Mouse (Mus musculus) left cerebral cortex, adult 2 months (tissue): ENCODE measurements around the gene Dchs2. TPM values are rescaled to one million over a fixed set of nuclear protein-coding genes. Genes with fewer than 3 reads are reported as not detected.

Experiments used
- DNase-seq, 2 experiments: peaks; one replicate each; pipeline ENCODE4 v3.0.0; 2021 to 2022; ENCODE audit warnings: low spot score in 2 of 2, mixed read lengths in 1 of 2; ENCODE audit errors: extremely low spot score in 1 of 2
- H3K27ac ChIP-seq: fragments of 200-600 bp; 2 replicates; pipeline ENCODE4 v1.8.1; 2022
- H3K4me3 ChIP-seq: fragments of 200-600 bp; 2 replicates; pipeline ENCODE4 v1.8.1; 2022
- CTCF ChIP-seq: fragments of 200-600 bp; IDR thresholded peaks from 2 replicates; pipeline ENCODE4 v1.8.1; 2022; ENCODE audit warnings: antibody characterized with exemption, mild to moderate bottlenecking, moderate library complexity
- intact Hi-C: fragments of 180-260 bp; cut with DNase I; formaldehyde crosslinking; loops from one replicate; pipeline ENCODE4 v1.15.1; 2025
- total RNA-seq, 2 experiments: library from RNA; stranded (reverse); gene quantifications; 2 replicates each; pipeline ENCODE4 v1.2.3; 2021

Gene Dchs2
- total RNA-seq, 2 experiments from 2014 or later = 2.6 to 4.2 TPM

DNA sequence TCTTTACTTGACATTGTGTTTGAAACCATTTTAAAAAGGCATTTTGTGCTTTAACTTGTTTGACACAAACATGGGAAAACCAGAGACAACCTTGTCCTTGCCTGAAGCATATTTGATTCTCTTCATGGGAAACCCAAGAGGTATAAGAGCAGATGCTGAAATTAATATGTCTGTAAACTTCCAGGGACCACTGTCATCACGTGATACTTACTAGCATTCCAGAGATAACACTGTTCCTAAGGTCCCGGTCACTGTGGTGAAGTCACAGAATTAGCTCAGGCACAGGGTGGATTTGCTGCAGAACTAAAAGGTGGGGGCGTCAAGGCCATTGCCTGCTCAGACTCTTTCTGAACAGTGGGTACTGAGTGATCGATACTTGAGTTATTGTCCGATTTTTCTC lies 148.0 kb downstream of the Dchs2 start:
- Histone ChIP-seq H3K4me3 (no peak overlapping the region), H3K27ac (no peak overlapping the region)
- intact Hi-C loops = no loop called here
- DNase-seq = no peak
- TF ChIP-seq CTCF = no peak

- no peak for TF ChIP-seq CTCF
- DNase-seq = no peak
- intact Hi-C loops = loop anchor here (2.0 kb wide), 1 partner anchor 617 kb away; no protein-coding TSS in a partner anchor
- H3K4me3 ChIP-seq = no peak overlapping the region
- H3K27ac ChIP-seq = no peak overlapping the region
Observed at GRCm38 (mm10) chr3:83283882-83284281, 156.1 kb downstream of the Dchs2 start.

DNA sequence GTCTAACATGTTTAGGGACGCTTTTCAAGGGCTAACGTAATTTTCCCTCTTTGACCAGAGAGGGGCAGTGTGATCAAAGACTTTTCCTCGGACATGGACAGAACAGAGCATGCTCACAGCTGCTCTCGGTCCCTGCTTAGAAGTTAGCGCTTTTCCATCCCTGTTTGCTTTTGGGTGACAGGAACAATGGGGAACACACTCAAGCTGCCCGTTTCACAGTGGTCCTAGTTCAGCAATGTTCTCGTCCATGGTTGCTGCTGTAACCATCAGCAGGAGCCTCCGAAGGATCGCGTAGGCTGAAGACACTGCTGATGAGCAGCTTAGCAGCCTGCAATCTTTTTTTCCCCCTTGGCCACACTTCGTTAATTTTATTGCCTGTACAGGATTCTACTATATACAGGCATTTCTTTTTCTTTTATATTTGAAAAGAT lies 159.2 kb downstream of the Dchs2 start:
- peak; percentile 54 to 64 for DNase-seq
- TF ChIP-seq CTCF = peak; percentile 71
- Histone ChIP-seq H3K27ac (no peak overlapping the region), H3K4me3 (peak overlapping the region; percentile 42)
- intact Hi-C loops = loop anchor here (1.0 to 5.0 kb wide), 3 partner anchors 414 to 477 kb away; no protein-coding TSS in a partner anchor

DNA sequence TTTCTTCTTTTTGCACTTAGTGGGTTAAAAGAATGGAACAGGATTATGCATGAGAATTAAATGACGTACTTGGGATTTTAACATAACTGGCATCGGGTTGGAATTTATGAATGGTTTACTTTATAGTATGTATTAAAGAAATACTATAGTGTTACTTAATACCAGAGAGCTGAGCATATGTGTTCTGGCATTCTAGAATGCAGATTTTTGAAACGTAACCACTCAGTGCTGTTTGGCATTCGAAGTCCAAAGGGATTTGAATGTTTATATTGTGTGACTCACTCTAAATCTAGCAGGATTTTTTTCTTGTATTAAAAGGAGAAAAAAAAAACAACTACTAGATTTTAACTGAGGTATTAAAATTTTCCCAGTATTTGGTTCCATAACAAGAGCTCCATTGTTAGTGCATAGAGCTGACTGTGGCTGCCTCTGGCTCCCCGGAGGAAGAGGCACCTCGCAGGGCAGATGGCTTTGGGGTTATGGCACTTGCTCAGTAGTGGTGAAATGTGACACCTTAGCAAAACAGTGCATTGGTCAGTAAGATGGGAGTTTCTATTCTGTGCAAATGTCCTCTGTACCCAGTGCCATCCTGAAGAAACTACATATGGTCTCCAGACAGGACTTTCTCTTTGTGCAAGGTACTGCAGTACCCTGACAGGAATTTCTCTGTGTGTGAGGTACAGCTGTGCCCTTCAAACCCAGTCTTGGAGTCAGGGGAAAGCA lies 160.5 kb downstream of the Dchs2 start:
- TF ChIP-seq CTCF = no peak
- no peak for DNase-seq
- intact Hi-C loops = loop anchor here (5.0 kb wide), 1 partner anchor 464 kb away; no protein-coding TSS in a partner anchor
- no peak overlapping the region for H3K4me3 ChIP-seq
- H3K27ac ChIP-seq = no peak overlapping the region

- intact Hi-C loops = no loop called here
- TF ChIP-seq CTCF = no peak
- no peak overlapping the region for H3K4me3 ChIP-seq
- H3K27ac ChIP-seq = no peak overlapping the region
- DNase-seq = no peak
Observed at GRCm38 (mm10) chr3:83290482-83290881, 162.7 kb downstream of the Dchs2 start.

GRCm38 (mm10) chr3:83290953-83291352 lies 163.2 kb downstream of the Dchs2 start:
- no peak; the same call in 1 of the 2 replicates for TF ChIP-seq CTCF
- intact Hi-C loops = no loop called here
- H3K27ac ChIP-seq = no peak overlapping the region

DNA sequence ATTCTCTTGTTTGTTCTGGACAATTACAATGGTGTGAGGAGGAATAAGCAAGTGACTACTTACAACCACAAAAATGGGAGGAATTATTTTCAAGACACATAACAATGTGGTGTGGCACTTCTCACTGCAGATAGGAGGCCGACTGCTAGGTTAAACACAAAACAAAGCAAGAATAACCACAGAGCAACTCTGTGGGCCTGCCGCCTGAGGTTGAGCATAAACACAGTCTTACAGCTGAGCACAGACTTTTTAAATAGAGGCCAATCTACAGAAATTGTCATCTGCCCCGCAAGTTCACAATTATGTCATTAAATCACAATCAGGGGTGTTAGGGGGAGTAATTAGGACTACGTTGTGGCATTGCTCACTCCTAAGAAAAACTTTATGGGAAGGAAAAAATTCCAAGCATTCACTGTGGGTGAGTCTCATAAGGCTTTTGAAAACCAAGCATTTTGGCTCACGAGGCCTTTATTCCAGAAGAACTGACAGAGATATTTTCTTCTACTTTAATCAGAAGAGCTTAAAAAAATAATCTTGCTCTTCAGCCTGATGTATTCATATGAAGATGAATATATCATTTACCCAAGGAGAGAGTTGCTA lies 172.1 kb downstream of the Dchs2 start:
- Histone ChIP-seq H3K4me3 (no peak overlapping the region), H3K27ac (no peak overlapping the region)
- intact Hi-C loops = no loop called here
- TF ChIP-seq CTCF = no peak
- DNase-seq = no peak

More at GRCm38 (mm10) chr3:83290953-83291352, 163.2 kb downstream of the Dchs2 start:
- no peak overlapping the region for H3K4me3 ChIP-seq
- DNase-seq = no peak

GRCm38 (mm10) chr3:83303876-83304275 lies 176.1 kb downstream of the Dchs2 start:
- intact Hi-C loops = no loop called here
- no peak for DNase-seq
- Histone ChIP-seq H3K27ac (no peak overlapping the region), H3K4me3 (no peak overlapping the region)
- peak; percentile 19 for TF ChIP-seq CTCF

GRCm38 (mm10) chr3:83345928-83346327 lies 218.2 kb downstream of the Dchs2 start:
- no peak overlapping the region for H3K4me3 ChIP-seq
- no peak for TF ChIP-seq CTCF
- intact Hi-C loops = no loop called here
- no peak overlapping the region for H3K27ac ChIP-seq
- DNase-seq = no peak

- Histone ChIP-seq H3K27ac (no peak overlapping the region), H3K4me3 (no peak overlapping the region)
- no peak for TF ChIP-seq CTCF
- DNase-seq = no peak
- intact Hi-C loops = no loop called here
Observed at GRCm38 (mm10) chr3:83368500-83369068, 240.8 kb downstream of the Dchs2 start.

- no peak for TF ChIP-seq CTCF
- H3K27ac ChIP-seq = no peak overlapping the region
- intact Hi-C loops = no loop called here
- DNase-seq = no peak
- no peak overlapping the region for H3K4me3 ChIP-seq
Observed at GRCm38 (mm10) chr3:83369871-83370270, 242.1 kb downstream of the Dchs2 start.

DNA sequence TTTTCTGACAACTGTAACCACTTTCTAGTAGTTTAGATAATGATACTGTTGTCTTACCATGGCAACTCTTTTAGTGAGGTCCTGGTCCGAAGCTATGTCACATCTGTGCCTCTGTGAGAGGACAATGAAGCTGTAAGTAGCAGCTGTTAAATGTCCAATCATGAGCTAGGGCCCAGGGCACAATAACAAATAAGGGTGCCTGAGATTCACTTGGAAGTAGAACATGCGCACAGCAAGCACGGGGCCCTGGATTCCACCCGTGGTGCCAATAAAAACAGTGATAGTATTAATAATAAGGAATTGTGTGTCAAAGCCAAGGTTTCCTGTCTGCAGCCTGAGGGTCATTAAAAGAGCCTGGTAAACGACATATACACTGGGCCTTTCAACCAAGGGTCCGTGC lies 246.6 kb downstream of the Dchs2 start:
- H3K4me3 ChIP-seq = no peak overlapping the region
- no peak overlapping the region for H3K27ac ChIP-seq
- intact Hi-C loops = no loop called here
- no peak for DNase-seq
- TF ChIP-seq CTCF = no peak
